Comparison of ENCODE assay signal across 21 mouse cellular contexts in the genomic region with DNA sequence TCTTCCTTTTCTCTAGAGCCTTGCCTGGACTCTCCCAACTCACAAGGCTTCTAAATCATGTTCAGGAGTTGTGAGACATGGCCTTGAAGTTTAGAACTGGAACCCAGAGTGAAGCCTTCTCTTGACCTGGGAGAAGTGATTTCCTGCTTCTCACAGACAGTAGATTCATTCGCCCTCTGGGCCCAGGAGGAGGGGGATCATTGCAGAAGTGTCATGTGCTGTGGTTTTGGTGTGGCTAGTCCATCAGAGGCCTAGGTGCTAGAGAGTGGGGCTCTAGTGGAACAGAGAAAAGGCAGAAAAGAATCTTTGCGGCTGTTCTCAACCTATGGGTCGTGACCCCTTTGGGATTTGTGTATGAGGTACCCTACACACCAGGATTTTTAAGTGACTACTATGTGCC.
"Had no signal": no experiment of that assay in that cellular context is flagged by ENCODE, and none has a peak within 500 bp of the region (broad histone marks: within the 10 kb centered on the region; RNA-seq: fewer than 3 reads in every experiment).

No protein-coding gene starts in this region.

- H3K9ac ChIP-seq: liver, embryonic 13.5 days; liver, embryonic 15.5 days; liver, postnatal 0 days; lung, embryonic 15.5 days; midbrain, embryonic 12.5 days; neural tube, embryonic 13.5 days; stomach, embryonic 15.5 days had no signal

- H3K27me3 ChIP-seq: liver, embryonic 13.5 days; liver, embryonic 15.5 days; lung, embryonic 15.5 days; midbrain, embryonic 12.5 days; neural tube, embryonic 13.5 days; stomach, embryonic 15.5 days had no signal

- ATAC-seq: liver, postnatal 0 days; lung, postnatal 0 days; midbrain, embryonic 16.5 days had no signal

- H3K9me3 ChIP-seq: liver, embryonic 13.5 days; liver, embryonic 15.5 days; lung, embryonic 15.5 days; midbrain, embryonic 10.5 days; midbrain, embryonic 12.5 days; neural tube, embryonic 13.5 days; stomach, embryonic 15.5 days had no signal

- H3K4me2 ChIP-seq: liver, embryonic 13.5 days; liver, embryonic 15.5 days; lung, embryonic 15.5 days; midbrain, embryonic 12.5 days; neural tube, embryonic 13.5 days; stomach, embryonic 15.5 days had no signal

- H3K4me3 ChIP-seq: liver, embryonic 13.5 days; liver, embryonic 15.5 days; lung, embryonic 15.5 days; midbrain, embryonic 10.5 days; midbrain, embryonic 12.5 days; myocyte; neural tube, embryonic 13.5 days; stomach, embryonic 15.5 days had no signal

- H3K36me3 ChIP-seq: liver, embryonic 13.5 days; liver, embryonic 15.5 days; lung, embryonic 15.5 days; midbrain, embryonic 10.5 days; midbrain, embryonic 12.5 days; neural tube, embryonic 13.5 days; stomach, embryonic 15.5 days had no signal

- H3K4me1 ChIP-seq: liver, embryonic 13.5 days; liver, embryonic 15.5 days; lung, embryonic 15.5 days; midbrain, embryonic 12.5 days; stomach, embryonic 15.5 days had no signal

- H3K27ac ChIP-seq: liver, embryonic 13.5 days; liver, embryonic 15.5 days; lung, embryonic 15.5 days; macrophage; midbrain, embryonic 10.5 days; midbrain, embryonic 12.5 days; neural tube, embryonic 13.5 days; stomach, embryonic 15.5 days; stomach, postnatal 0 days had no signal

- DNase-seq: liver, embryonic 13.5 days; liver, postnatal 0 days; lung, adult 2 months; lung, postnatal 14 days; lung, postnatal 36 days; midbrain, embryonic 14.5 days; right cerebral cortex, postnatal 14 days; thymus, adult 2 months; thymus, postnatal 25 days; thymus, postnatal 4 days had no signal
